Mouse (Mus musculus) heart, postnatal 36 days (tissue): Measurements from ENCODE around the gene Tnfrsf18. TPM values are rescaled to one million over a fixed set of nuclear protein-coding genes. Genes with fewer than 3 reads are reported as not detected.

Experiments
- DNase-seq, 2 experiments: peaks; one replicate each; pipeline ENCODE4 v3.0.0; 2021 to 2022
- intact Hi-C: fragments of 180-260 bp; cut with DNase I; formaldehyde crosslinking; loops from one replicate; pipeline ENCODE4 v1.15.1; 2025
- total RNA-seq, 2 experiments: library from RNA; stranded (reverse); gene quantifications; 2 replicates each; pipeline ENCODE4 v1.2.3; 2021

The Tnfrsf18 gene
- total RNA-seq, 2 experiments from 2014 or later: not detected

DNA sequence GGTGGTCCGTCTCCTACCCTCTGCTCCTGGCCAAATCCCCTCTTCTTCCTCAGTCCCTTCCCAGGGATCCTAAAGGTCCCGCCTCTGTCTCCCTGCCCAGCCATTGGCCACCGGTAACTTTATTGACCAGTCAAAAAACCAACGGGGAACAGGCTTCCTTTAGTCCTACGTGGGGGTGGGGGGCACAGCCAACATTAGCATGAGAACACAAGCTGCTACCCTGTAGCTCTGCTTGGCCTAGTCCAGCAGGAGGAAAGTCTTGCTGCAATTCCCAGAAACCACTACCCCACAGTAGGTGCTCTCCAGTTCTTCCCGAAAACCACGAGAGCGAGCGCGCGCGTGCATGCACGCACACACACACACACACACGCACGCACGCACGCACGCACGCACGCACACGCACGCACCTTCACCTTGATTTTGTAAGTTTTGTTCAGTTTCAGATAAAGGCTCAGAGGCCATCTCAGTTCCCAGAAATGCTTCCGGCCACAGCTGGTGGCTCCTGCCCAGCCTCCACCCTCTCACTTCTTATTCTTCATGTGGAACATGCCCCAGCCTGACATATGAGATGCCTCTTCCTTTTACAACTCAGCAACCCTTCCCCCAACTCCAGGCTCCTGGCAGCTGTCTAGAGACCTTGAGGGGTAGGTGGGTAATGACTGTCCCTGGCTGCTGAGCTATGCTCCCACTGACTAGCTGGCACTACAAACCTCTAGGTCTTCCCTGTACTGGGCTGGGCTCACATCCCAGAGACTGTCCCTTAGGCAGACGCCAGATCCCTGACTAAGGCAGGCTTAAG is 5.8 kb downstream of the Tnfrsf18 start:
- DNase-seq: peak; percentile 77 to 81
- intact Hi-C loops: loop anchor here (2.0 to 5.0 kb wide), 4 partner anchors 39 to 166 kb away; partner anchors contain the start of genes Agrn, B3galt6, C1qtnf12 and Sdf4

DNA sequence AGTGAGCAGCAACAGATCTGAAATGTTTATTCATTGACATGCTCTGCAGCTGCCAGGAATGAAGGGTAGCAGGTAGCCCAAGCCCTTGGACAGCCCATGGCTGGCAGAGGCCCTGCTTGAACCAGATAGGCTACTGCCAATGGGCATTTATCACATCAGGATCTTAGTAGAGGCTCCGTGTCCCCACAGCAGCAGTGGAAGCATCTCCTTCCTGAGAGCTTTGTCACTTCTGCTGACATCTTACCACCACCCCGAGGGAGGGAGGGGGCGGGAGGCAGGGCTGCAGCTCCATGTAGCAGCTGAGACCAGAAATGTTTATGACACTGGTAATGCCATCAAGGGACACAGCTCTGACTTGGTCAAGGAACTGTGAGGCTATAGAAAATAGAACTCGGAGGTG is 6.9 kb downstream of the Tnfrsf18 start:
- no peak for DNase-seq
- intact Hi-C loops: loop anchor here (2.0 to 5.0 kb wide), 4 partner anchors 40 to 164 kb away; partner anchors contain the start of genes Agrn, B3galt6, C1qtnf12 and Sdf4

DNA sequence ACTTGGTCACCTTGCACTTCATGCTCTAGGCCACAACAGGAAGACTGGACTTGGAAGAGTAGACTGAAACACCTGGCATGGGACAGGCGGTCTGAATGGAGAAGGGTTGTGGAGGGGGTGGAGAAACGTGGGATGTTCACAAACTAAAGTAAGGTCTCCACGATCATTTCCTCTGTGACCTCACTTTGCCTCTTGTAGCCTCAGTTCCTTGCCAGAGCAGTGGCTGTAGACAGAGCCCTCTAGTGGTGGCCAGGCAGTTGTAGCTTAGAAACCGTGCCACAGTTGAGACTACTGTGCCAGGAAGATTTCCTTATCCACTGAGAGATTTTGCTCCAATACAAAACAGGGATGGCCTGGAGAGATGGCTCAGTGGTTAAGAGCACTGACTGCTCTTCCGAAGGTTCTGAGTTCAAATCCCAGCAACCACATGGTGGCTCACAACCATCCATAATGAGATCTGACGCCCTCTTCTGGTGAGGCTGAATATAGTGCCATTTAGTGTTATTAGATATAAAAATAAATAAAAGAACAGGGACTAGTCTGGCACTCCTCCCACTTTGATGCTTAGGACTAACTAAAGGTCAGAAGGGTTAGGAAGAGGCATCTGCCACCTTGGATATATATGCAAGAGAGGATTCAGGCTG is 7.6 kb downstream of the Tnfrsf18 start:
- intact Hi-C loops: loop anchor here (2.0 to 5.0 kb wide), 4 partner anchors 41 to 164 kb away; partner anchors contain the start of genes Agrn, B3galt6, C1qtnf12 and Sdf4
- peak; percentile 42 for DNase-seq

GRCm38 (mm10) chr4:156034301-156034700 is 8.3 kb downstream of the Tnfrsf18 start:
- DNase-seq: no peak
- intact Hi-C loops: loop anchor here (5.0 kb wide), 3 partner anchors 68 to 163 kb away; partner anchors contain the start of genes Agrn and C1qtnf12

GRCm38 (mm10) chr4:156034901-156035300 is 8.9 kb downstream of the Tnfrsf18 start:
- DNase-seq: no peak
- intact Hi-C loops: loop anchor here (5.0 kb wide), 3 partner anchors 67 to 162 kb away; partner anchors contain the start of genes Agrn and C1qtnf12

DNA sequence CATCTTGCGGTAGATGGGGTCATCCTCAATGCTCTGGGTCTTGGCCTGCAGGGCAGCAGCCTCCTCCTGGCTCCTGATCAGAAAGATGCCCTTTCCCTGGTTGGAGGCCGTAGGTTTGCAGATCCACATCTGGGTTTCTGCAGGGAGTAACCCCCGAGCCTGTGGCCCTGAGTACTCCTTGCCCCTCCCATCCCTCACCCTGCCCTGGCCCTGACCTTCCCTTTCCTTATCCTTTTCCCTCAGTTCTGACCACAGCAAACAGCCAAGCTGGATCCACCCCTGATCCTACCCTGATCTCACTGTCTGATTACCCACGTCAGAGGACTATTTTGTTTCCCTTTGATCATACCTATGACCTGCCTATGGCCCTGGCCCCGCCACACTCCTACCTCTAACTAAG is 18.8 kb downstream of the Tnfrsf18 start:
- intact Hi-C loops: no loop called here
- DNase-seq: no peak

DNA sequence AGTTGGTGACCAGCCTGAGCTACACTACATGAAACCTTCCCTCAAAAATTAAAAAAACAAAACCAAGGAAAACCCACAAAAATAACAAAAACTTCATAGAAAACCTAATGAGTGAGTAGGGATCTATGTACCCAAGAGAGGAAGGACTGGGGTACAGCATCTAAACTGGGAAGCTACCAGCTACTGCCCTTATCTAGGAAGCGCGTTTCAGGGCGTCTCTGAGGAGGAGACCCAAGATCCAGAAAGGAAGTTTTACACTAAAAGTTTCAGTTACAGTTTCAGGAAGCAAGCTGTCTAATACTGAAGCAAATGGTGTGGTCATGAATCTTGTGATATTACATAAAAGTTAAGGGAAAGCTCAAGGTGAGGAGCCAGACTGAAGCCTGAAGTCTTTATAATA is 23.8 kb downstream of the Tnfrsf18 start:
- intact Hi-C loops: no loop called here
- DNase-seq: no peak

- intact Hi-C loops: no loop called here
- no peak for DNase-seq
These were observed 24.5 kb downstream of the Tnfrsf18 start for GRCm38 (mm10) chr4:156050391-156050980.

GRCm38 (mm10) chr4:156053113-156053512 is 27.1 kb downstream of the Tnfrsf18 start:
- DNase-seq: no peak
- intact Hi-C loops: no loop called here

DNA sequence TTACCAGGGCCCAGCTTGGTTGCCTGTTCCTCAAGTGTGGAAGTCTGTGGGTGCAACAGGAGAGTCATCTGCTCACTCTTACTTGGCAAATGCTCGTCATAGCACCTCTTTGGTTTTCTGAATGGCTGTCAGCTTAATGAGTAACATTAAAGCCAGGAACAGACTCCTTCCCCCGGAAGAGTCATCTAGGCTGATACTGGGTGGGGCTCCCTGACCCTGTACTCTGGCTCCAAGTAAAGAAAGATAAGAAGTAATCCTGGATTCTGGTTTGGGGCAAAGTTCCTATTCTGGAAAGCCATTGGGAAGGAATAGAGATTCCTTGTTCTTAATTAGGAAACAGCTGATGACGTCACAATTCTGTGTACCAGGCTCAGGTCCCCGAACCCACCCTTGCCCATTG is 28.2 kb downstream of the Tnfrsf18 start:
- intact Hi-C loops: no loop called here

DNA sequence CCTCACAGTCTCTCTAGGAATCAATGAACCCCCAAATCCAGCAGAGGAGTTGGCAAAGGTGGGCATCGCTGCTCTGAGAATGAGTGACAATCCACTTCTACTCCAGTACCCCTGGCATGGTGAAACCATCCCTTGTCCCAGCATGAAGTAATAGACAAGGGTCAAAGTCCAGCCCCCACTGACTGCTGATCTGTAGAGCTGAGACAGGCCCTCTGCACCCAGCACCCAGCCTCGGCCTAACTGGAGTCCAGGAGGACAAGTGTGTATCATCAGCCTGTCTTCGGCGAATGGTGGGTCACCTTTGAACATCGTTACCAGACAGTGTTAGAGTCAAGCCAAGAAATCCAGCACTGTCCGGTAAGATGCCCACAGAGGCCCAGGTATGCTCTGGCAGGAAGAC is 28.6 kb downstream of the Tnfrsf18 start:
- no peak for DNase-seq
- intact Hi-C loops: no loop called here

More for the DNA sequence above, 28.2 kb downstream of the Tnfrsf18 start:
- no peak for DNase-seq

- no peak for DNase-seq
These were observed 29.2 kb downstream of the Tnfrsf18 start for GRCm38 (mm10) chr4:156055173-156055572.

GRCm38 (mm10) chr4:156057702-156058101 is 31.7 kb downstream of the Tnfrsf18 start:
- intact Hi-C loops: no loop called here
- DNase-seq: no peak

More at GRCm38 (mm10) chr4:156055173-156055572, 29.2 kb downstream of the Tnfrsf18 start:
- intact Hi-C loops: no loop called here

DNA sequence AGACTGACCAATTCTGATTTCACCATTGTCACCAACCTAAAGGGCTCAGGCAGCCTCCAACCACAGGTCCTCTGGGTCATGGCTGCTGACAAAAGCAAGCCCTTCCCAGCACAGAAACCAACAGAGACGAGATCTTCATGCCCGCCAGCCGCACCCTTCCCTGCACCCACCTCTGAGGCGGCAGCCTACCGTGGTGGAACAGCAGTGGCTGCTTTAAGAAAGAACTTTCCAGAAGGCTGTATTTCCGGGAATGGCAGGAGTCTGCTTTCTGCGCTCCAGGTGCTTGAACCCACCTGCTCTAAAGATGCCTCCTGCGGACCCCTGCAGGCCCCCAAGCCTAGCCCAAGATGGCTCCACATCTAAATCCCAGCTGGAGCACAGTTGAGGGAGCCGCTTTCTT is 32.9 kb downstream of the Tnfrsf18 start:
- no peak for DNase-seq
- intact Hi-C loops: no loop called here

DNA sequence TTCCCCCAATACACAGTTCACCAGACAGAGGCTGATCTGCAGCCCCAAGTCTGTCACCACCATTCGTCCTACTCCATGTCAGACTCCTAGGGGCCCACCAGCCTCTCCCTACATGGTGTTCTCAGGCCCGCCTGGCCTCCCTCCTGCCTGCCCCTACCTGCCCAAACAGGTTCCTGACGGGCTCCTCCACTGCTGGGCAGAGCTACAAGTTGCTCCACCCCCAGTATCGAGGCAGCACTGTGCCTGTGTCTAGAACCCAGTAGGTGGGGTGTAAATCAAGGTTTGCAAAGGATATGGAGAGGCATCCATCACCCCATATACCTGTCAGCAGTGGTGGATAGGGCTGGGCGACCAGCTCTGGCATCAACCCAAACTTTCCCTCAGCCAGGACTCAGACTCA is 33.3 kb downstream of the Tnfrsf18 start, which contains the start of gene Ttll10:
Gene Ttll10, minus strand, starts transcription at position 154 of the 400 bp plus-strand sequence.
- intact Hi-C loops: no loop called here
- no peak for DNase-seq

DNA sequence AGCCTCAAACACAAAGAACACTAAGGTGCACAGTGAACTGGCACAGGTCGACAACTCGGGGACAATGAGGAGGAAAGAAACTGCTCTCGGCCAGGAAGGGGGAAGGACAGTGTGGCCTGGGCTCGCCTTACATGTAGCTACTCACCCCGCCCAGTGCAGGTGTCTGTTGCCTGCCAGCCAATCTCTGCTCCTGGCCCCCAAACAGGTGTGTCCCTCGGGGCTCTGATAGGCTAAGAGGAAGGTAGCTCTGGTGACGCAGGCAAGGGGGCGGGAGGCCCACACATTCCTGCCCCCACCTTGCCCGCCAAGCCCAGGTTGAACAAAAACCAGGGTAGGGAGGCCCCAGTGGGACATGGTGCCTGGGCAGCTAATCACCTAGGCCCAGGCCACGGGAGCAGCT is 33.7 kb downstream of the Tnfrsf18 start:
- DNase-seq: no peak
- intact Hi-C loops: no loop called here

DNA sequence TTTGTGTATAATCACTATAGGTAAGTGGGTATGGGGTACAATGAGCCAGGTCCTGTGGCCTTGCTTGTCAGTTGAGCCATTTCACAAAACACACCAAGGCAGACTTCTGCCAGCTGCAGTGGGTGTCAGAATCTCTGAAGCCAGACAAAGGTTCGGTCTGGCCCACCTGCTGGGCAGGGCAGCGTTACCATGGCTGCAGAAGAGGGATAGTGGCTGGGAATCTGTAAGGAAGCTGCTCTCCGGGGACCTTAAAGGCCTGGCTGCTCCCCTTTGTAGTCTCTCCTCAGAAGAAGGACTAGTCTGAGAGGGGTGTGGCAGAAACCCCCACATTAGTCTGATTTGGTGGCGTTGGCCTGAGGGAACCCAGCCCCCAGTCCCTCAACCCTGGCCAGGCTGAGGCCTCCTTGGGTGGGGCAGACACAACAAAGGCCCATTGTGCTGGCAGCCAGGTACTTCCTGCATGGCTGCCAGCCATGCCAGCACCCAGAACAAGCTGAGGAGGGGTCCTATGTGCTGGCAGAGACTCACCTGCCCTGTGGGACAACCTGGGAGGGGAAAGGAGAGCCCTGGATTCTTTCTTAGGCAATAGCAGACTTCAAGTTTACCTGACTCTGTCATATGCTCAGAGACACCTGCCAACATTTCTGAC is 38.0 kb downstream of the Tnfrsf18 start:
- intact Hi-C loops: no loop called here
- no peak for DNase-seq

GRCm38 (mm10) chr4:156064510-156064897 is 38.5 kb downstream of the Tnfrsf18 start:
- intact Hi-C loops: no loop called here
- no peak for DNase-seq

DNA sequence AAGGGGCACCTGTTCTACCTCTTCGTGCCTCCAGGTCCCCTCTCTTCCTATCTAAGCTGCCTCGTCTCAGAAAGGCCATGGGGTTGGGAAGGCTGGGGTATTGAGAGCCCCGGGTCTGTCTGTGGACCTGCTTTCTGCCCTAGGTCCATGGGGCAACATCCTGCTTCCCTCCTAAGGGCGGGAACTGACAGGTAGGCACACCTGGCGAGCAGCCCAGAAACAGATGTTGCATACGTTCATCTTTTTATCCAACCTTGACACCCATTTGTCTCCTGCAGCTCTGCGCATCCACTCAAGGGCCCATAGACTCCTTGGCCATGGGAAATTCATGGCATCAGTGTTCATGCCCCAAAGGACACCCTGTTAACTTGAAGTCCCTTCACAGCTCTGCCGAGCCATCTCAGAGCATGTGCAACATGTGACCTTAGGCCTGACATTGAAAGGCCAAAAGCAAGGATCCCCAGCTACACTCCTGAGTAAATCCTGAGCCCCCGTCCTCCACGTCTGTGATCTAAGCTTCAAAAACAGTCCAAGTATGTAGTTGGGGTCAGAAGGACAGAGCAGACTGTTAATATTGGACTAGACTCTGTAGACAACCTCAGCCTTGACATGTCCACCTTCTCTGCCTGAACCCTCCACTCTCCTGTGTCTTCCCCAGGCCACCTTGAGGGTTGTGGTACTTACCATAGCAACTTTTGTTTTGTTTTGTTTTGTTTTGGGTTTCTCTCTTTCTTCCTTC is 39.4 kb downstream of the Tnfrsf18 start:
- intact Hi-C loops: no loop called here
- no peak for DNase-seq
